Mouse (Mus musculus) kidney, embryonic 16.5 days (tissue): Measurements from ENCODE around the gene Fignl1. TPM values are rescaled to one million over a fixed set of nuclear protein-coding genes. Genes with fewer than 3 reads are reported as not detected.

Experiments
- polyA plus RNA-seq: library from polyadenylated mRNA; unstranded; fragments of >200 nt; fragmentation: Nextera tagmentation; extraction: Ambion mirVana; gene quantifications from 2 replicates; pipeline ENCODE4 v1.2.1, GENCODE M21; 2015

Fignl1 gene
- polyA plus RNA-seq, 1 experiment from 2014 or later = 69.5 TPM

Other genes with a start within 250 kb of the Fignl1 start
- not detected in 2 replicates for gene 4930512M02Rik, start 181.1 kb downstream of the Fignl1 start, polyA plus RNA-seq
- gene Ikzf1, start 124.0 kb downstream of the Fignl1 start, polyA plus RNA-seq = 0.44 and 0.75 TPM in 2 replicates
- 12.6 and 13.2 TPM in 2 replicates for gene Ddc, start 89.2 kb upstream of the Fignl1 start, polyA plus RNA-seq
- 374 and 409 TPM in 2 replicates for gene Grb10, start 229.7 kb upstream of the Fignl1 start, polyA plus RNA-seq